Mouse (Mus musculus) liver, postnatal 0 days (tissue): ENCODE measurements around the gene Rad51b.

ENCODE experiments used
- CTCF ChIP-seq: sonication (generic); IDR thresholded peaks from 2 replicates; pipeline ENCODE4 v1.5.1; 2016; ENCODE audit warnings: antibody characterized with exemption, low read depth
- EP300 ChIP-seq: IDR thresholded peaks from 2 replicates; pipeline ENCODE4 v1.6.1; 2016; ENCODE audit warnings: antibody characterized with exemption, low read depth, mild to moderate bottlenecking

DNA sequence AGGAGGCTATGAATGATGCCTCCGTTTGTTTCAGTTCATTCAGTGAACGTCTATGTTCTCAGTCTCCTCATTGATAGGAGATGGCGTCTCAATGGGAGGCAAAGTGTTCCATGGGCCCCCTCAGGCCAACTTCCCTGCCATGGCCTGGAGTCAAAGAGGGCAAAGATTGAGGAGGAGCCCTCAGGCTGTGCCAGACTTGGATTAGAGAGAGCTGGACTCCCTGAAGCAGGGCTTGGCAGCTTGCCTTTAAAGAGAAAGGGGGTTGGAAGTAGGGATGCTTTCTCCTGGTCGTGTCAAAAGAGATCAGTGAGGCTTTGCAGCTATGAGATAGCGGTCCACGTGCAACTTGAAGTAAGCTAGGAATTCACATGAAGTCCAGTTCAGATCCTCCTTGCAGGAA lies 469.0 kb downstream of the Rad51b start:
- TF ChIP-seq CTCF (no peak), EP300 (no peak)
